Mouse (Mus musculus) kidney, adult 9 months (tissue): ENCODE measurements around the gene Sf3b2.
"Not testable (repeated sequence)": the region's sequence is repeated elsewhere in the genome, so short reads cannot be mapped to it uniquely, and the experiment has no call there.

Source experiments
- DNase-seq: peaks from one replicate; pipeline ENCODE4 v3.0.0; 2022

The Sf3b2 gene

GRCm38 (mm10) chr19:5272801-5273733 lies 22.2 kb downstream of the Sf3b2 start, which contains the start of gene Pacs1:
Pacs1 (minus strand) TSS chr19:5273119.
- peak; percentile 81 for DNase-seq

- peak; percentile 24 for DNase-seq
Measured at GRCm38 (mm10) chr19:5272326-5272795, 22.9 kb downstream of the Sf3b2 start.

GRCm38 (mm10) chr19:5271430-5271829 lies 23.8 kb downstream of the Sf3b2 start:
- no peak for DNase-seq

GRCm38 (mm10) chr19:5269392-5269791 lies 25.9 kb downstream of the Sf3b2 start:
- no peak for DNase-seq

GRCm38 (mm10) chr19:5268875-5269274 lies 26.4 kb downstream of the Sf3b2 start:
- no peak for DNase-seq

GRCm38 (mm10) chr19:5268017-5268416 lies 27.2 kb downstream of the Sf3b2 start:
- no peak for DNase-seq

- DNase-seq, result no peak
Measured at GRCm38 (mm10) chr19:5267015-5267414, 28.2 kb downstream of the Sf3b2 start.

GRCm38 (mm10) chr19:5257140-5257539 lies 38.1 kb downstream of the Sf3b2 start:
- DNase-seq, result no peak

- DNase-seq, result not testable (repeated sequence)
Measured at GRCm38 (mm10) chr19:5236981-5237380, 58.3 kb downstream of the Sf3b2 start.

- DNase-seq, result no peak
Measured at GRCm38 (mm10) chr19:5232696-5233095, 62.6 kb downstream of the Sf3b2 start.

GRCm38 (mm10) chr19:5230110-5230509 lies 65.1 kb downstream of the Sf3b2 start:
- DNase-seq, result peak; percentile 8

- no peak for DNase-seq
Measured at GRCm38 (mm10) chr19:5224624-5225023, 70.6 kb downstream of the Sf3b2 start.

- no peak for DNase-seq
Measured at GRCm38 (mm10) chr19:5224077-5224476, 71.2 kb downstream of the Sf3b2 start.
